8 mouse cellular contexts compared by ENCODE assay signal in the genomic region with DNA sequence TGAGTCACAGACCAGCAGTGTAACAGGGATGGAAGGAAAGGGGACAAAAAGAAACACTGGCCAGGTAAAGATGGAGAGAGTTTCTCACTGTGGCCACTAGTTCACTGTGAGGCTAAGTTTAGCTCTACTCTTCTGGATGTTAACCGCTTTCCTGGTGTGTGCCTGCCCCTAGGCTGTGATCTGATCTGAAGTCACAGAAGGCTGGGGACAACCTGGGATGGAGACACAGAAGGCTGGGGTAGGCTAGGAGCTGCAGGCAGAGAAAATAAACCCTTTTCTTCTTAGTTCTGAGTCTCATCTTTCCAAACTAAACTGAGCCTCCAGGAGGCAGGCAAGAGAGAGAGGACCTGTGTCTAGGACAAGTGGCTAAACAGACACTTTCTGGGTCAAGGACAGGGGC. TPM values are rescaled to one million over a fixed set of nuclear protein-coding genes. Genes with fewer than 3 reads are reported as not detected.
DNase-seq lines count a peak whose midpoint lies in the region; ATAC-seq lines count a peak whose summit lies in the region.

No protein-coding gene starts in this region.

- peak overlapping the region; percentile 97 for H3K27ac ChIP-seq in kidney, embryonic 14.5 days (ENCODE audit: low read depth, low read length)
- H3K27ac ChIP-seq in brown adipose tissue, adult 24 weeks (replicated peaks; ENCODE audit: low read depth, low read length) = peak overlapping the region; percentile 90
- peak overlapping the region; percentile 86 for H3K27ac ChIP-seq in hindbrain, embryonic 10.5 days

- no peak overlapping the region for H3K4me3 ChIP-seq in kidney, embryonic 14.5 days (ENCODE audit: low read length)
- peak overlapping the region; percentile 55; the same call in 1 of the 2 replicates for H3K4me3 ChIP-seq in brown adipose tissue, adult 24 weeks (ENCODE audit: insufficient read depth, low read depth, low read length)
- H3K4me3 ChIP-seq in hindbrain, embryonic 10.5 days = peak overlapping the region; percentile 65

- WGBS in kidney, embryonic 14.5 days = 13% methylated on average over 1 of the region's 1 CpGs
- 6% methylated on average over 1 of the region's 1 CpGs for WGBS in hindbrain, embryonic 10.5 days

- intact Hi-C loops in left cerebral cortex, postnatal 25 days (cut with DNase I) = loop anchor here (2.0 kb wide), 1 partner anchor 31 kb away; no protein-coding TSS in a partner anchor

- peaks cover 13% of the 10 kb centered on the region for H3K36me3 ChIP-seq in kidney, embryonic 14.5 days (ENCODE audit: control insufficient read depth, insufficient read depth, low read length)
- peaks cover 18% of the 10 kb centered on the region for H3K36me3 ChIP-seq in hindbrain, embryonic 10.5 days

- peak overlapping the region; percentile 56 for H3K4me2 ChIP-seq in kidney, embryonic 14.5 days (replicated peaks; ENCODE audit: low read depth, low read length)

- peaks cover 12% of the 10 kb centered on the region; the same call in 1 of the 2 replicates for H3K27me3 ChIP-seq in kidney, embryonic 14.5 days (ENCODE audit: control insufficient read depth, insufficient read depth, low read length)
- H3K27me3 ChIP-seq in hindbrain, embryonic 10.5 days (ENCODE audit: insufficient read depth, poor library complexity, severe bottlenecking) = peaks cover 57% of the 10 kb centered on the region

- ATAC-seq in kidney, embryonic 14.5 days (ENCODE audit: low FRiP score, low TSS enrichment) = no peak
- ATAC-seq in inflammation-experienced regulatory T-cells, adult 6 months = no peak

- peak overlapping the region; percentile 14; the same call in 1 of the 2 replicates for H3K9ac ChIP-seq in kidney, embryonic 14.5 days (ENCODE audit: low read depth, low read length)

- peaks cover 79% of the 10 kb centered on the region for H3K4me1 ChIP-seq in kidney, embryonic 14.5 days (ENCODE audit: control insufficient read depth, insufficient read depth, low read length)
- H3K4me1 ChIP-seq in brown adipose tissue, adult 24 weeks (ENCODE audit: control insufficient read depth, insufficient read depth, insufficient read length, low read length) = peaks cover 37% of the 10 kb centered on the region
- H3K4me1 ChIP-seq in hindbrain, embryonic 10.5 days (replicated peaks) = peaks cover 88% of the 10 kb centered on the region

- DNase-seq in kidney, adult 11 months = no peak
- DNase-seq in hindbrain, embryonic 10.5 days (ENCODE audit: low spot score) = no peak
- peak; percentile 21 for DNase-seq in mesoderm, embryonic 11.5 days (ENCODE audit: low read depth, low spot score)
- DNase-seq in T-cell, adult 2 months (ENCODE audit: low spot score) = no peak
- DNase-seq in left cerebral cortex, postnatal 25 days (ENCODE audit: low spot score in 2 of 2) = no peak

- H3K9me3 ChIP-seq in kidney, embryonic 14.5 days (ENCODE audit: control insufficient read depth, low read length) = no peaks in the 10 kb centered on the region
- H3K9me3 ChIP-seq in hindbrain, embryonic 10.5 days = no peaks in the 10 kb centered on the region

RNA-seq across cellular contexts. Expression of gene Socs3, which starts 5.6 kb away (rescaled TPM):
- polyA plus RNA-seq in kidney, embryonic 14.5 days (2014; fragmentation: Nextera tagmentation; extraction: Ambion mirVana) = 6.7 and 9.6 TPM in 2 replicates
- polyA plus RNA-seq in brown adipose tissue, adult 24 weeks (2012; ENCODE audit: insufficient read depth, insufficient read length, missing spikeins) = 2.5 and 6.6 TPM in 2 replicates
- 12.5 and 14.2 TPM in 2 replicates for polyA plus RNA-seq in hindbrain, embryonic 10.5 days (2016; fragmentation: Nextera tagmentation; extraction: Ambion mirVana)
- polyA plus RNA-seq in inflammation-experienced regulatory T-cells, adult 6 months (2017; shearing (Covaris generic)) = 10 to 100 TPM; 21.7 to 47.4 (median 28.6) TPM
- 1 to 10 TPM; 3.8 to 4.3 TPM for total RNA-seq in left cerebral cortex, postnatal 25 days (2021)

RNA-seq across cellular contexts. Expression of gene Pgs1, which starts 21.8 kb away (rescaled TPM):
- polyA plus RNA-seq in kidney, embryonic 14.5 days (2014; fragmentation: Nextera tagmentation; extraction: Ambion mirVana) = 30.0 and 37.5 TPM in 2 replicates
- polyA plus RNA-seq in brown adipose tissue, adult 24 weeks (2012; ENCODE audit: insufficient read depth, insufficient read length, missing spikeins) = 13.1 and 15.3 TPM in 2 replicates
- polyA plus RNA-seq in hindbrain, embryonic 10.5 days (2016; fragmentation: Nextera tagmentation; extraction: Ambion mirVana) = 46.2 and 51.9 TPM in 2 replicates
- polyA plus RNA-seq in inflammation-experienced regulatory T-cells, adult 6 months (2017; shearing (Covaris generic)) = 10 to 100 TPM; 26.4 to 38.4 (median 36.7) TPM
- total RNA-seq in left cerebral cortex, postnatal 25 days (2021) = 10 to 100 TPM; 85.6 to 88.1 TPM
